13 mouse cellular contexts compared by ENCODE assay signal in genomic region chr6:112948416-112948815, GRCm38 (mm10). TPM values are rescaled to one million over a fixed set of nuclear protein-coding genes. Genes with fewer than 3 reads are reported as not detected.
DNase-seq lines count a peak whose midpoint lies in the region; ATAC-seq lines count a peak whose summit lies in the region.
"Had no signal": no experiment of that assay in that cellular context is flagged by ENCODE, and none has a peak within 500 bp of the region (broad histone marks: within the 10 kb centered on the region; RNA-seq: fewer than 3 reads in every experiment).

No protein-coding gene starts in this region.

- H3K4me2 ChIP-seq in midbrain, embryonic 12.5 days (replicated peaks), result no peak overlapping the region
- no peak overlapping the region; the same call in 1 of the 2 replicates for H3K4me2 ChIP-seq in midbrain, embryonic 14.5 days (ENCODE audit: low read length)
- H3K4me2 ChIP-seq in hindbrain, embryonic 14.5 days (replicated peaks), result no peak overlapping the region; the same call in 1 of the 2 replicates
- no peak overlapping the region for H3K4me2 ChIP-seq in kidney, embryonic 14.5 days (replicated peaks; ENCODE audit: low read depth, low read length)
- H3K4me2 ChIP-seq: stomach, embryonic 15.5 days had no signal

- WGBS in midbrain, embryonic 12.5 days, result 86% methylated on average over 2 of the region's 2 CpGs
- WGBS in midbrain, embryonic 14.5 days, result 70% methylated on average over 2 of the region's 2 CpGs
- 76% methylated on average over 2 of the region's 2 CpGs for WGBS in hindbrain, embryonic 14.5 days
- WGBS in kidney, embryonic 14.5 days, result 75% methylated on average over 2 of the region's 2 CpGs

- 0 out of 2 replicates have a peak overlapping the region, but pooled peaks have one; percentile 94 for H3K27ac ChIP-seq in midbrain, embryonic 12.5 days (replicated peaks)
- H3K27ac ChIP-seq in midbrain, embryonic 14.5 days (replicated peaks; ENCODE audit: low read depth, low read length), result no peak overlapping the region
- H3K27ac ChIP-seq in hindbrain, embryonic 14.5 days, result peak overlapping the region; percentile 92; the same call in 1 of the 2 replicates
- H3K27ac ChIP-seq in kidney, embryonic 14.5 days (ENCODE audit: low read depth, low read length), result no peak overlapping the region; the same call in 1 of the 2 replicates

- no peak for ATAC-seq in midbrain, embryonic 12.5 days (ENCODE audit: low FRiP score, low read depth)
- ATAC-seq in midbrain, embryonic 14.5 days (ENCODE audit: low FRiP score, low TSS enrichment), result no peak
- ATAC-seq in hindbrain, embryonic 14.5 days (ENCODE audit: low FRiP score), result no peak
- no peak for ATAC-seq in kidney, embryonic 14.5 days (ENCODE audit: low FRiP score, low TSS enrichment)

- no peaks in the 10 kb centered on the region for H3K27me3 ChIP-seq in midbrain, embryonic 12.5 days
- no peaks in the 10 kb centered on the region for H3K27me3 ChIP-seq in midbrain, embryonic 14.5 days (ENCODE audit: control insufficient read depth, insufficient read depth, low read length)
- no peaks in the 10 kb centered on the region for H3K27me3 ChIP-seq in hindbrain, embryonic 14.5 days (ENCODE audit: control insufficient read depth, insufficient read depth, low read length)
- no peaks in the 10 kb centered on the region for H3K27me3 ChIP-seq in kidney, embryonic 14.5 days (ENCODE audit: control insufficient read depth, insufficient read depth, low read length)
- H3K27me3 ChIP-seq: neural tube, embryonic 13.5 days; stomach, embryonic 15.5 days had no signal

- no peak overlapping the region for H3K4me3 ChIP-seq in midbrain, embryonic 12.5 days
- no peak overlapping the region for H3K4me3 ChIP-seq in midbrain, embryonic 14.5 days (replicated peaks; ENCODE audit: low read depth, low read length)
- H3K4me3 ChIP-seq in hindbrain, embryonic 14.5 days (replicated peaks; ENCODE audit: low read length), result no peak overlapping the region
- H3K4me3 ChIP-seq in kidney, embryonic 14.5 days (ENCODE audit: low read length), result no peak overlapping the region
- H3K4me3 ChIP-seq: stomach, embryonic 15.5 days had no signal

- H3K4me1 ChIP-seq in midbrain, embryonic 12.5 days, result peaks cover 46% of the 10 kb centered on the region
- H3K4me1 ChIP-seq in midbrain, embryonic 14.5 days (ENCODE audit: control insufficient read depth, insufficient read depth, low read length), result peaks cover 30% of the 10 kb centered on the region
- H3K4me1 ChIP-seq in hindbrain, embryonic 14.5 days (replicated peaks; ENCODE audit: control insufficient read depth, insufficient read depth, low read length), result peaks cover 30% of the 10 kb centered on the region
- peaks cover 22% of the 10 kb centered on the region; the same call in 1 of the 2 replicates for H3K4me1 ChIP-seq in kidney, embryonic 14.5 days (ENCODE audit: control insufficient read depth, insufficient read depth, low read length)

- H3K9ac ChIP-seq in midbrain, embryonic 12.5 days (replicated peaks), result no peak overlapping the region
- H3K9ac ChIP-seq in midbrain, embryonic 14.5 days (replicated peaks; ENCODE audit: low read length), result no peak overlapping the region
- H3K9ac ChIP-seq in hindbrain, embryonic 14.5 days, result no peak overlapping the region
- no peak overlapping the region for H3K9ac ChIP-seq in kidney, embryonic 14.5 days (ENCODE audit: low read depth, low read length)
- H3K9ac ChIP-seq: stomach, embryonic 15.5 days had no signal

- no peaks in the 10 kb centered on the region for H3K9me3 ChIP-seq in midbrain, embryonic 12.5 days
- no peaks in the 10 kb centered on the region for H3K9me3 ChIP-seq in midbrain, embryonic 14.5 days (ENCODE audit: control insufficient read depth, low read length)
- no peaks in the 10 kb centered on the region for H3K9me3 ChIP-seq in hindbrain, embryonic 14.5 days (ENCODE audit: control insufficient read depth, low read length)
- no peaks in the 10 kb centered on the region for H3K9me3 ChIP-seq in kidney, embryonic 14.5 days (ENCODE audit: control insufficient read depth, low read length)
- H3K9me3 ChIP-seq: neural tube, embryonic 13.5 days; stomach, embryonic 15.5 days had no signal

- DNase-seq in cerebellum, adult 9-11 months, result peak; percentile 30
- no peak for DNase-seq in cerebellum, postnatal 14 days
- no peak for DNase-seq in midbrain, embryonic 14.5 days
- DNase-seq in hindbrain, embryonic 14.5 days (ENCODE audit: low spot score), result no peak
- DNase-seq in spleen, postnatal 14 days (ENCODE audit: low spot score in 2 of 2), result no peak
- DNase-seq in lung, adult 18-20 months, result no peak
- DNase-seq: cerebellum, postnatal 36 days; gastrocnemius, postnatal 14 days; lung, postnatal 14 days had no signal

- H3K36me3 ChIP-seq in midbrain, embryonic 12.5 days, result no peaks in the 10 kb centered on the region; the same call in 1 of the 2 replicates
- no peaks in the 10 kb centered on the region for H3K36me3 ChIP-seq in midbrain, embryonic 14.5 days (ENCODE audit: control insufficient read depth, insufficient read depth, low read length)
- no peaks in the 10 kb centered on the region for H3K36me3 ChIP-seq in hindbrain, embryonic 14.5 days (replicated peaks; ENCODE audit: control insufficient read depth, insufficient read depth)
- no peaks in the 10 kb centered on the region for H3K36me3 ChIP-seq in kidney, embryonic 14.5 days (ENCODE audit: control insufficient read depth, insufficient read depth, low read length)
- H3K36me3 ChIP-seq: neural tube, embryonic 13.5 days; stomach, embryonic 15.5 days had no signal

RNA-seq across cellular contexts. Expression of gene Srgap3, which starts 1.4 kb away (rescaled TPM):
- polyA plus RNA-seq in midbrain, embryonic 12.5 days (2016; fragmentation: Nextera tagmentation; extraction: Ambion mirVana), result 60.5 and 63.7 TPM in 2 replicates
- 58.6 and 68.8 TPM in 2 replicates for polyA plus RNA-seq in midbrain, embryonic 14.5 days (2014; fragmentation: Nextera tagmentation; extraction: Ambion mirVana)
- 49.9 and 50.7 TPM in 2 replicates for polyA plus RNA-seq in hindbrain, embryonic 14.5 days (2014; fragmentation: Nextera tagmentation; extraction: Ambion mirVana)
- 4.6 and 6.9 TPM in 2 replicates for polyA plus RNA-seq in kidney, embryonic 14.5 days (2014; fragmentation: Nextera tagmentation; extraction: Ambion mirVana)

Comparison
In these comparisons a context has a peak if more than half of its experiments do, and no peak if none do; other contexts are left out.
1. H3K27ac ChIP-seq: peak in midbrain, embryonic 12.5 days (single experiment) and hindbrain, embryonic 14.5 days (single experiment); none in midbrain, embryonic 14.5 days (single experiment) and kidney, embryonic 14.5 days (single experiment).